Mouse (Mus musculus) liver, embryonic 16.5 days (tissue): ENCODE measurements around the gene Ambra1. TPM values are rescaled to one million over a fixed set of nuclear protein-coding genes. Genes with fewer than 3 reads are reported as not detected.

Experiments
- ATAC-seq: fragments of 200-750 bp; cut with Nextera tagmentation; 2 replicates; pipeline ENCODE4 v1.8.0; 2017; ENCODE audit warnings: low read depth, mild to moderate bottlenecking, moderate number of reproducible peaks, moderate library complexity
- H3K27ac ChIP-seq: fragments of 300-500 bp; sonication (generic); 2 replicates; pipeline ENCODE4 v1.5.1; 2014; ENCODE audit warnings: mild to moderate bottlenecking, low read length
- H3K27me3 ChIP-seq: fragments of 300-500 bp; sonication (generic); 2 replicates; pipeline ENCODE4 v1.6.1; 2014; ENCODE audit warnings: low read depth, low read length, mixed read lengths; ENCODE audit not compliant: control insufficient read depth, insufficient read depth
- H3K36me3 ChIP-seq: fragments of 300-500 bp; sonication (generic); 2 replicates; pipeline ENCODE4 v1.6.1; 2014; ENCODE audit warnings: mild to moderate bottlenecking; ENCODE audit not compliant: control insufficient read depth, insufficient read depth
- H3K4me1 ChIP-seq: fragments of 300-500 bp; sonication (generic); 2 replicates; pipeline ENCODE4 v1.6.1; 2014; ENCODE audit warnings: low read depth, low read length, mixed read lengths; ENCODE audit not compliant: control insufficient read depth
- H3K4me2 ChIP-seq: fragments of 300-500 bp; sonication (generic); 2 replicates; pipeline ENCODE4 v1.6.1; 2014; ENCODE audit warnings: low read depth, low read length, mixed read lengths
- H3K4me3 ChIP-seq: fragments of 300-500 bp; sonication (generic); 2 replicates; pipeline ENCODE4 v1.5.1; 2014; ENCODE audit warnings: low read depth, mild to moderate bottlenecking, low read length
- H3K9ac ChIP-seq: fragments of 300-500 bp; sonication (generic); 2 replicates; pipeline ENCODE4 v1.6.1; 2014; ENCODE audit warnings: low read depth, low read length
- H3K9me3 ChIP-seq: fragments of 300-500 bp; sonication (generic); replicated peaks from 2 replicates; pipeline ENCODE4 v1.6.1; 2016; ENCODE audit warnings: low read length; ENCODE audit not compliant: control insufficient read depth
- WGBS: fragments of 180-500 bp; shearing (Covaris S2); extraction: QIAGEN DNeasy Blood & Tissue Kit; methylation state at CpG from one replicate; pipeline ENCODE4 v1.1.7; 2014; ENCODE audit not compliant: insufficient replicate concordance; 5-methylcytosine and 5-hydroxymethylcytosine counted together
- polyA plus RNA-seq: library from polyadenylated mRNA; unstranded; fragments of >200 nt; fragmentation: Nextera tagmentation; extraction: Ambion mirVana; gene quantifications from 2 replicates; pipeline ENCODE4 v1.2.1, GENCODE M21; 2015

The Ambra1 gene
- polyA plus RNA-seq, 1 experiment from 2014 or later, result 6.1 TPM

DNA sequence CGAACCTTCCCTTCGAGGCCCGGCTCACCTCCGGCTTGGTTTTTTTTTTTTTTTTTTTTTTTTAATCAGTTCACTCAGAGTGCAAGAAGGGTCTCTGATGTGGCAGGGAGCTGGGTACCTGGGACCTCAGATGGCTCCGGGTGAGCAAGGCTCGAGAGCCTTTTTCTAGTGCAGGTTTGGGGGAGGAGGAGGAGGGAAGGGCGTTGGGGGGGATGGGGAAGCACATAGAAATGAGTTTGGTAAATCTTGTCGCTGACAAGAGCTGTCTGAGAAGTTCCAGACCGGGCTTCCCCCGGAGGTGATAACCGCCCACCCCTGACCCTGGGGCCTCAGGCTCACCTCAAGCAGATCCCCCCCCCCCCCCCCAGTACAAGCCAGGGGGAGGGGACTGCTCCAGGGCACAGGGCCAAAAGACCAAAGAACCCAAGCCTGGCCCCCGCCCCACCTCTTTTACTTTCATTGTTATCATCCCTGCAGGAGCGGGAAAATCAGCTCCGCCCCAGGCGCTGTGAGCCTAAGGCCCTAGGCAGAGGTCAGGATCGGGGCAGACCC, 202.3 kb downstream of the Ambra1 start, which contains the start of gene Mdk:
Gene Mdk (minus strand): TSS at position 138 of the 552 bp plus-strand sequence.
- no peak within 1 kb of the TSS for H3K27ac ChIP-seq

DNA sequence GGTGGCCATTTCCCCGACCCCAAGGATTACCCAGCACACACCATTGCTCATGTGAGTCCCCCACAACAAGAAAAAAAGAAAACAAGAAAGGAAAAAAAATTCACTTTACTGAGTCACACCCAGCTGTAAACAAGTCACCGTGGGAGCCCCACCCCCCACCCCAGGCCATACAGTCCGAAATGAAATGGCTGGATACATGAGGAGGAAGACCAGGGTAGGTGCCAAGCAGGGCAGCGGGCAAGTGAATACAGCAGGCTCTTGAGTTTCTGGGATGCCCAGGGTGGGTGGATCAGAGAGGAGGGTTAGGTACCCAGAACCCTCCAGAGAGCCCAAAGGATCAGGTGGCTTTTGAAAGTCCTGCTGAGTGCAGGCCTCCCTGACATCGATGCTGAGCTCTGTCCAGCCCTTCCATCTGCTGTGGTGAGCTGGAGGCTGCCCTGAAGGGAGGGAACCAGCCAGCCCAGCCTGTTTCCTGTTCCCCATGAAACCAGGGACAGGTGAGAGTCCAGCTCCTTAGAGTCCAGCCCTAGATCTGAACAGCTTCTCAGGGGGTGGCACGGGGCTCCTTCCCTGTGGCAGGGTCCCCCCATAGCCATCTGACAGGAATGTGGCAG, 202.9 kb downstream of the Ambra1 start:
- peaks cover 29% of the 10 kb centered on the region for H3K4me1 ChIP-seq
- peak overlapping the region; percentile 58 for H3K4me2 ChIP-seq
- H3K27me3 ChIP-seq, result peaks cover 21% of the 10 kb centered on the region
- ATAC-seq, result no peak
- peaks cover 37% of the 10 kb centered on the region for H3K36me3 ChIP-seq
- 25% methylated on average over 6 of the region's 6 CpGs for WGBS
- H3K9me3 ChIP-seq, result no peaks in the 10 kb centered on the region
- no peak overlapping the region for H3K4me3 ChIP-seq
- no peak overlapping the region for H3K27ac ChIP-seq
- no peak overlapping the region for H3K9ac ChIP-seq

More for the DNA sequence above, 202.3 kb downstream of the Ambra1 start, which contains the start of gene Mdk:
- H3K4me2 ChIP-seq, result peak within 1 kb of the TSS; percentile 58
- WGBS, result 5% methylated on average over 14 of the region's 16 CpGs
- H3K27me3 ChIP-seq, result peaks cover 21% of the 10 kb centered on the region
- ATAC-seq, result no peak
- H3K36me3 ChIP-seq, result peaks cover 33% of the 10 kb centered on the region
- H3K4me3 ChIP-seq, result peak within 1 kb of the TSS; percentile 27
- H3K9ac ChIP-seq, result peak within 1 kb of the TSS; percentile 36
- peaks cover 29% of the 10 kb centered on the region for H3K4me1 ChIP-seq
- H3K9me3 ChIP-seq, result no peaks in the 10 kb centered on the region

DNA sequence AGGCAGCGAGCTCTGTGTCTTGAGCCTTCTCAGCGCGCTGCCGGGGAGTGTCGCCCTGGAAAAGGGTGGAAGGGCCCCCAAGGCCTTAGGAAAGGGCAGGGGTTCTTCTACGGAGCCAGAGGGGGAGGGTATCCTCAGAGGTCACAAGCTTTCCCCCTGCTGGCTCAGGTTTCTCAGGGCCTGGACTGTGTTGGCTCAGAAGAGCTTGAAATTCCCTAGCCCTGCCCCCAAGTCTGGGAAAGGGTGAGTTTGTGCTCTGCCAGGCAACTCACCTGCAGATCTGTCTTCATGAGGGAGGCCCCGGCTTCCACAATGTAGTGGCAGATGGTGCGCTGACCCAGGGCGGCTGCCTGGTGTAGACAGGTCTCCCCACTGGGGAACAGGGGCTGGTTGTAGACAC, 203.5 kb downstream of the Ambra1 start:
- Histone ChIP-seq H3K9me3 (no peaks in the 10 kb centered on the region), H3K4me3 (no peak overlapping the region), H3K4me1 (peaks cover 27% of the 10 kb centered on the region), H3K4me2 (no peak overlapping the region), H3K9ac (no peak overlapping the region), H3K27me3 (peaks cover 18% of the 10 kb centered on the region), H3K36me3 (peaks cover 37% of the 10 kb centered on the region), H3K27ac (no peak overlapping the region)
- WGBS, result 71% methylated on average over 9 of the region's 9 CpGs
- ATAC-seq, result no peak

DNA sequence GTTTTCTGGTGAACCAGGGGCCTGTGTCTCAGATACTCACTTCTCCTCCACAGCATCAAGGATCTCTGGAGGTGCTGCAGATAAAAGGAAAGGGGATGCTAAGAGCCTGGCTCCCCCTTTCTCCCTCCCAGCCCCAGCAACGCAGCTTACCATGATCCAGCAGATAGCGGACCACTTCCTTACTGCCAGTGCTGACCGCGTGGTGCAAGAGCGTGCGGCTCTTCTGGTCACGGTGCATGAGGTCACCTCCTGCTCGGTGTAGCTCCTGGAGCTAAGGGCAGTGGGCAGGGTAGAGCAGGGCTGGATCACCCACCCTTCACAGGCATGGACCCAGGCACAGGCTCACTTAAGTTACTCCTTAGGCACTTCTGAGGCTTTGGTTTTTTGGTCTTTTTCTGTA, 204.1 kb downstream of the Ambra1 start:
- H3K36me3 ChIP-seq, result peaks cover 42% of the 10 kb centered on the region
- no peak overlapping the region for H3K9ac ChIP-seq
- peaks cover 27% of the 10 kb centered on the region for H3K4me1 ChIP-seq
- ATAC-seq, result no peak
- H3K9me3 ChIP-seq, result no peaks in the 10 kb centered on the region
- peaks cover 18% of the 10 kb centered on the region for H3K27me3 ChIP-seq
- no peak overlapping the region for H3K27ac ChIP-seq
- 40% methylated on average over 8 of the region's 8 CpGs for WGBS
- no peak overlapping the region for H3K4me3 ChIP-seq
- no peak overlapping the region for H3K4me2 ChIP-seq

DNA sequence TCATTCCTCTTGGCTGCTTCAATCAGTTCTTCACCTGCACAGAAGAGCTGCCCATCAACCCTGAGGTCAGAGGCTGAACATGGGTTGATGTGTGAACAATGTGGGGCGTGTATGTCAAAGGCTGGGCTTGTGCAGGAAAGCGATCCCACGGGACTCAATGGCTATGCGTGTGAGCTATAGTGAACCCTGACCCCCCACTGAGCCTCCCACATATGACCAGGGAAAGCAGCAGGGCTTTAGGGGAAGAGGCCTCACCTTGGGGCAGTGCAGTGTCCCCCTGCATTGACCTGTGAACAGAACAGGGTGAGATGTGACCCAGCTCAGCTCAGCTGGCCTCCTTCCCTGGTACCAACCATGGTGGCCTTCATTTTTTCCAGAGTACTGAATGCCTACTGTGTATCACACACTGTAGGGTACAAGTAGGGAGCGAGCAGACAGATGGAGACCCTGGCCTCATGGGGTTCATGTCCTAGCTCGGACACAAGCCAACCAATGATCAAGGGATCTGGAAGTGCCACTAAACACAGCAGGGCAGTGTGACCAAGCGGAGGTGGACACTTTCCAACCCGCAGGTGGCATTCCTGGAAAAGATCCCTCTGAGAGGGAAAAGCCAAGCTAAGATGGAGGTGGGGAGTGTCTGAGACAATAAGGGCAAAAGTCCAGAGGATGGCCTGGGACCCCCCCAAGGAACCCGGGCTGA, 205.0 kb downstream of the Ambra1 start:
- Histone ChIP-seq H3K27ac (no peak overlapping the region), H3K27me3 (peaks cover 18% of the 10 kb centered on the region), H3K4me3 (no peak overlapping the region), H3K36me3 (peaks cover 49% of the 10 kb centered on the region), H3K4me2 (no peak overlapping the region), H3K9ac (no peak overlapping the region), H3K4me1 (peaks cover 27% of the 10 kb centered on the region), H3K9me3 (no peaks in the 10 kb centered on the region)
- ATAC-seq, result no peak
- WGBS, result 70% methylated on average over 9 of the region's 9 CpGs

DNA sequence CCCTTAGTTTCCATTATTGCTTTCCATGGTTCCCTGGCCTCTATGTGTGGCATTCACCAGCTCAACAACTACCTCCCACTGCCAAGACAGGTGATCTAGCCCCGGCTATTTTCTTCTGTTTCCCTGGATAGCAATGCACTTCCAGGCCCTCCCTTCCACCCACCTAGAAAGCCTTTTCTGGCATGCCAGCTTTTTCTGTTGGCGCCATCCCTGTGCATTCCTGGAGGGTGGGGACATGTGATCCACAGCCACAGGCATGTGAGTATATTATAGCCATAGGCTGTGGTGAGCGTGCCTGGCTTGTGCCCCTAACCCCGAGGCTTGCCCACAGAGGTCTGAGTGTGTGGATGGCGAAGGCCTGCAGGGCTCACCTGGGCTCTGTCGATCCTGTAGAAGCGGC, 206.2 kb downstream of the Ambra1 start:
- no peaks in the 10 kb centered on the region for H3K9me3 ChIP-seq
- H3K4me3 ChIP-seq, result no peak overlapping the region
- WGBS, result 82% methylated on average over 7 of the region's 7 CpGs
- peaks cover 56% of the 10 kb centered on the region for H3K36me3 ChIP-seq
- H3K27me3 ChIP-seq, result peaks cover 9% of the 10 kb centered on the region
- H3K27ac ChIP-seq, result no peak overlapping the region
- ATAC-seq, result no peak
- H3K4me1 ChIP-seq, result peaks cover 21% of the 10 kb centered on the region
- H3K9ac ChIP-seq, result no peak overlapping the region
- H3K4me2 ChIP-seq, result no peak overlapping the region

DNA sequence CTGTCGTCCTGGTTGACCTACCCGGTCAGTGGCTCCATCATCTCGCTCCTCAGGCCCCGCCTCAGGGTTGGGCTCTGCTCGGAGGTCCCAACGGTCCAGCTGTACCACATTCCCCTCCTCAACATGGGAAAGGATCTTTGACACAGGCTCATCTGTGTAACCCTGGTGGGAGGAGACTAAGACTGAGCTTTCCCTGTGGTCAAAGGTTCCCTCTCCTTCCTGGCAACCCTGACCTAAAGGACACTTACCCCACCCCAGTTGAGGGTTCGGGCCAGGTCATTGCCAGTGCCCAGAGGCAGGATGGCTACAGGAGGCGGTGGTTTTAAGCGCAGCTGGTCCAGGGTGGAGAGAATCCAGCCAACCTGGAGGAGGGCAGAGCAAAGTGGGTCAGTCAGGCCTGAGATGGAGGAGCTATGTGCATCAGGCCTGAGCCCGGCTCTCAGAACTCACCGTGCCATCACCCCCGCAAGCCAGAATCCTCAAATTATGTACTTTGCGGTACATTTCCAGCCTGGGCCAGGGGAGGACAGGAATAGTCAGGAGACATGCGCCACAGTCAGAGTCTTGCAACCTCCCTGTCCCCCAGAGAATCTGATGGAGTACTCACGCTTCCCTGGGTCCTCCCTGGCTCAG, 209.5 kb downstream of the Ambra1 start:
- no peaks in the 10 kb centered on the region for H3K27me3 ChIP-seq
- H3K27ac ChIP-seq, result no peak overlapping the region
- no peaks in the 10 kb centered on the region for H3K9me3 ChIP-seq
- H3K9ac ChIP-seq, result no peak overlapping the region
- peaks cover 56% of the 10 kb centered on the region for H3K36me3 ChIP-seq
- H3K4me1 ChIP-seq, result peaks cover 2% of the 10 kb centered on the region
- WGBS, result 79% methylated on average over 15 of the region's 15 CpGs
- no peak overlapping the region for H3K4me3 ChIP-seq
- H3K4me2 ChIP-seq, result no peak overlapping the region
- no peak for ATAC-seq

DNA sequence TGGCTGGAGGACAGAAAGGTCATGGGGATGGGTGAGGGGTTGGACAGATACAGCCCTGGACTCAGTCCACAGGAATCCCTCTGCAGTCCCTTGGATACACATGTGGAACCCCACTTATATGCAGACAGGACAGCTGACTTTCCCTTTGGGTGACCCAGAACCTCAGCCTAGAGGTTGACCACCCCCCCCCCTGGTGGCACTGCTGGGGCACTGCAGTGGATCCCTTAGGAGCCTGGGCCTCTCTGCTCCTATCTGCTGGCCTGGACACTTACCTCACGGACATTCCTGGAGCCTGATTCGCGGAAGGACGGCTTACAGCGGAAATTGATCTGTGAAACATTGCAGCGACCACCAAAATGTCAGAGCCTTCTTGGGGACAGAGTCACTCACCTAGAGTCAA, 212.4 kb downstream of the Ambra1 start:
- H3K27me3 ChIP-seq, result no peaks in the 10 kb centered on the region
- no peak overlapping the region for H3K27ac ChIP-seq
- H3K9me3 ChIP-seq, result no peaks in the 10 kb centered on the region
- no peak overlapping the region for H3K4me2 ChIP-seq
- no peak overlapping the region for H3K4me3 ChIP-seq
- no peak for ATAC-seq
- 81% methylated on average over 6 of the region's 6 CpGs for WGBS
- peaks cover 39% of the 10 kb centered on the region for H3K36me3 ChIP-seq
- H3K4me1 ChIP-seq, result peaks cover 27% of the 10 kb centered on the region
- H3K9ac ChIP-seq, result no peak overlapping the region
